Mouse (Mus musculus) megakaryocyte progenitor cell, adult 5-6 weeks (primary cell): ENCODE measurements around the gene Il1rl2. TPM values are rescaled to one million over a fixed set of nuclear protein-coding genes. Genes with fewer than 3 reads are reported as not detected.

ENCODE experiments used
- ATAC-seq: replicated peaks from 2 replicates; pipeline ENCODE4 v1.8.0; 2016; ENCODE audit warnings: mild to moderate bottlenecking, moderate TSS enrichment, inconsistent platforms; ENCODE audit not compliant: poor library complexity
- total RNA-seq, 2 experiments: library from RNA; stranded (forward) in 1 of 2; stranded (reverse) in 1 of 2; fragments of 157-497, 149-512 nt in 1 of 2; fragments of 200-1000 nt in 1 of 2; gene quantifications; 2 replicates each; pipeline versions ENCODE4 v1.2.3 to v1.2.4; 2015 to 2017

Gene Il1rl2
- total RNA-seq, 2 experiments from 2014 or later: 9.3 to 10.4 TPM

- ATAC-seq: no peak
These were observed 52.3 kb downstream of the Il1rl2 start for GRCm38 (mm10) chr1:40376745-40377144.

- peak; percentile 78 for ATAC-seq
These were observed 54.4 kb downstream of the Il1rl2 start for GRCm38 (mm10) chr1:40378794-40379193.

GRCm38 (mm10) chr1:40380111-40380510 is 55.7 kb downstream of the Il1rl2 start:
- peak; percentile 82 for ATAC-seq

GRCm38 (mm10) chr1:40380990-40381389 is 56.6 kb downstream of the Il1rl2 start:
- ATAC-seq: 0 out of 2 replicates have a peak, but pooled peaks have one; percentile 12

GRCm38 (mm10) chr1:40382841-40383240 is 58.4 kb downstream of the Il1rl2 start:
- no peak for ATAC-seq

GRCm38 (mm10) chr1:40384931-40385545 is 60.6 kb downstream of the Il1rl2 start:
- ATAC-seq: no peak

- ATAC-seq: peak; percentile 79
These were observed 67.0 kb downstream of the Il1rl2 start for GRCm38 (mm10) chr1:40391374-40391773.

- ATAC-seq: peak; percentile 57
These were observed 68.1 kb downstream of the Il1rl2 start for GRCm38 (mm10) chr1:40392535-40392934.

GRCm38 (mm10) chr1:40393214-40393613 is 68.8 kb downstream of the Il1rl2 start:
- ATAC-seq: no peak

- ATAC-seq: 0 out of 2 replicates have a peak, but pooled peaks have one; percentile 20
These were observed 75.2 kb downstream of the Il1rl2 start for GRCm38 (mm10) chr1:40399639-40400038.

- ATAC-seq: peak; percentile 90
These were observed 80.3 kb downstream of the Il1rl2 start for GRCm38 (mm10) chr1:40404682-40405081.

- peak; percentile 96 for ATAC-seq
These were observed 85.5 kb downstream of the Il1rl2 start for GRCm38 (mm10) chr1:40409882-40410281.

- ATAC-seq: no peak
These were observed 88.6 kb downstream of the Il1rl2 start for GRCm38 (mm10) chr1:40413039-40413438.

GRCm38 (mm10) chr1:40414276-40414675 is 89.9 kb downstream of the Il1rl2 start:
- no peak for ATAC-seq

GRCm38 (mm10) chr1:40414863-40415656 is 90.7 kb downstream of the Il1rl2 start:
- 0 out of 2 replicates have a peak, but pooled peaks have one; percentile 11 for ATAC-seq

- no peak for ATAC-seq
These were observed 92.6 kb downstream of the Il1rl2 start for GRCm38 (mm10) chr1:40417034-40417433.

Other genes starting within 250 kb of the Il1rl2 start
- 4.6 and 5.8 TPM in 2 replicates for gene Il1r1, start 99.5 kb upstream of the Il1rl2 start, total RNA-seq (2015)
- 3.2 and 4.7 TPM in 2 replicates for gene Il1r1, start 99.5 kb upstream of the Il1rl2 start, total RNA-seq (2017)
- 5.3 and 11.7 TPM in 2 replicates for gene Il1rl1, start 105.0 kb downstream of the Il1rl2 start, total RNA-seq (2015)
- 5.9 and 11.3 TPM in 2 replicates for gene Il1rl1, start 105.0 kb downstream of the Il1rl2 start, total RNA-seq (2017)
- gene Il18r1, start 140.9 kb downstream of the Il1rl2 start, total RNA-seq (2015): 0.54 and 1.6 TPM in 2 replicates
- 0.46 and 0.91 TPM in 2 replicates for gene Il18r1, start 140.9 kb downstream of the Il1rl2 start, total RNA-seq (2017)
- gene Il18rap, start 190.8 kb downstream of the Il1rl2 start, total RNA-seq (2015): 11.2 and 11.4 TPM in 2 replicates
- 9.6 and 10.7 TPM in 2 replicates for gene Il18rap, start 190.8 kb downstream of the Il1rl2 start, total RNA-seq (2017)